Mouse (Mus musculus): ENCODE results near the gene Stk38.

The Stk38 gene

GRCm38 (mm10) chr17:28926380-28926779 lies 81.4 kb downstream of the Stk38 start:
- DNase-seq (ENCODE audit: low spot score) = peak; percentile 95

- no peak for DNase-seq (ENCODE audit: low spot score)
Observed at GRCm38 (mm10) chr17:28924957-28925595, 82.7 kb downstream of the Stk38 start.

GRCm38 (mm10) chr17:28922096-28922495 lies 85.7 kb downstream of the Stk38 start:
- no peak for DNase-seq (ENCODE audit: low spot score)

GRCm38 (mm10) chr17:28921086-28921485 lies 86.7 kb downstream of the Stk38 start:
- no peak for DNase-seq (ENCODE audit: low spot score)

Measured in embryo, embryonic 10 days (tissue).